Mouse (Mus musculus) E14TG2a.4 (cell line): Measurements from ENCODE around the gene Rbm47.

Source experiments
- H3K27me3 ChIP-seq: 2 replicates; pipeline ENCODE4 v1.6.1; 2014; ENCODE audit warnings: low read length, control low read depth; ENCODE audit not compliant: insufficient read depth
- H3K36me3 ChIP-seq: 2 replicates; pipeline ENCODE4 v1.6.1; 2014; ENCODE audit warnings: low read length, control low read depth; ENCODE audit not compliant: insufficient read depth
- H3K4me1 ChIP-seq: replicated peaks from 2 replicates; pipeline ENCODE4 v1.6.1; 2014; ENCODE audit warnings: low read depth, low read length, control low read depth
- H3K4me3 ChIP-seq: replicated peaks from 2 replicates; pipeline ENCODE4 v1.5.1; 2014; ENCODE audit warnings: mild to moderate bottlenecking, low read length
- H3K9me3 ChIP-seq: 2 replicates; pipeline ENCODE4 v1.6.1; 2014; ENCODE audit warnings: low read length, control low read depth
- CTCF ChIP-seq: conservative IDR thresholded peaks from 2 replicates; pipeline ENCODE4 v1.5.1; 2014; ENCODE audit warnings: low read length
- NANOG ChIP-seq: IDR thresholded peaks from 2 replicates; pipeline ENCODE4 v1.6.1; 2014; ENCODE audit warnings: borderline replicate concordance, low read length, mixed read lengths
- POU5F1 ChIP-seq: IDR thresholded peaks from 2 replicates; pipeline ENCODE4 v1.6.1; 2014; ENCODE audit warnings: low read length, borderline replicate concordance

Gene Rbm47

GRCm38 (mm10) chr5:66102821-66103220 lies 70.1 kb downstream of the Rbm47 start:
- H3K4me1 ChIP-seq, result no peaks in the 10 kb centered on the region
- no peaks in the 10 kb centered on the region for H3K9me3 ChIP-seq
- H3K36me3 ChIP-seq, result no peaks in the 10 kb centered on the region
- H3K27me3 ChIP-seq, result no peaks in the 10 kb centered on the region
- H3K4me3 ChIP-seq, result no peak overlapping the region
- no peak for TF ChIP-seq CTCF
- TF ChIP-seq POU5F1, result no peak
- no peak for TF ChIP-seq NANOG

DNA sequence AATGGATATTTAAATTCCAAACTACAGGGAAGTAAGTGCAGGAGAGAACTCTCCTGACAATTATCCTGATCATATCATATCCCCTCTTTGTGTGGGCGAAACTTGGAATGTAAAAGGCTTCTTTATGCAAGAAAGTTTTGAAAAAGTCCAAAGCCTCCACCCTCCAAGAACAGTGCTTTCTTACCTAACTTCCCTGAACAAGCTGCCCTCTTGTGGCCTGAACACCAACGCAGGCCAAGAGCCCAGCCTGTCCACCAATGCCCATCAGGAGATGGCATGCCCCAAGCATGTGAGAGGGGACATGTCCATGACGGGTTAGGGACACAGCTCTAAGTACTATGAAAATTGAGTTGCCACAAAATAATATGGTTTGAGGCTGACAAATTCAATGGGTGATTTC lies 71.3 kb downstream of the Rbm47 start:
- TF ChIP-seq POU5F1 (no peak), CTCF (no peak), NANOG (no peak)
- no peaks in the 10 kb centered on the region for H3K36me3 ChIP-seq
- H3K9me3 ChIP-seq, result no peaks in the 10 kb centered on the region
- no peaks in the 10 kb centered on the region for H3K27me3 ChIP-seq
- no peak overlapping the region for H3K4me3 ChIP-seq
- no peaks in the 10 kb centered on the region for H3K4me1 ChIP-seq

- no peaks in the 10 kb centered on the region for H3K27me3 ChIP-seq
- H3K9me3 ChIP-seq, result no peaks in the 10 kb centered on the region
- TF ChIP-seq CTCF, result no peak
- no peak for TF ChIP-seq NANOG
- no peak for TF ChIP-seq POU5F1
- H3K4me3 ChIP-seq, result no peak overlapping the region
- H3K36me3 ChIP-seq, result no peaks in the 10 kb centered on the region
- H3K4me1 ChIP-seq, result peaks cover under 1% of the 10 kb centered on the region; the same call in 1 of the 2 replicates
Observed at GRCm38 (mm10) chr5:66100322-66100721, 72.6 kb downstream of the Rbm47 start.

GRCm38 (mm10) chr5:66098094-66098871 lies 74.6 kb downstream of the Rbm47 start:
- Histone ChIP-seq H3K4me1 (peaks cover 12% of the 10 kb centered on the region), H3K4me3 (no peak overlapping the region), H3K36me3 (no peaks in the 10 kb centered on the region), H3K9me3 (no peaks in the 10 kb centered on the region), H3K27me3 (no peaks in the 10 kb centered on the region)
- TF ChIP-seq POU5F1, result no peak
- no peak for TF ChIP-seq NANOG
- no peak for TF ChIP-seq CTCF

- H3K27me3 ChIP-seq, result no peaks in the 10 kb centered on the region
- H3K4me1 ChIP-seq, result peaks cover 19% of the 10 kb centered on the region
- no peaks in the 10 kb centered on the region for H3K36me3 ChIP-seq
- no peak overlapping the region for H3K4me3 ChIP-seq
- H3K9me3 ChIP-seq, result no peaks in the 10 kb centered on the region
- TF ChIP-seq CTCF, result no peak
- TF ChIP-seq NANOG, result no peak
- TF ChIP-seq POU5F1, result no peak
Observed at GRCm38 (mm10) chr5:66096081-66096480, 76.8 kb downstream of the Rbm47 start.

DNA sequence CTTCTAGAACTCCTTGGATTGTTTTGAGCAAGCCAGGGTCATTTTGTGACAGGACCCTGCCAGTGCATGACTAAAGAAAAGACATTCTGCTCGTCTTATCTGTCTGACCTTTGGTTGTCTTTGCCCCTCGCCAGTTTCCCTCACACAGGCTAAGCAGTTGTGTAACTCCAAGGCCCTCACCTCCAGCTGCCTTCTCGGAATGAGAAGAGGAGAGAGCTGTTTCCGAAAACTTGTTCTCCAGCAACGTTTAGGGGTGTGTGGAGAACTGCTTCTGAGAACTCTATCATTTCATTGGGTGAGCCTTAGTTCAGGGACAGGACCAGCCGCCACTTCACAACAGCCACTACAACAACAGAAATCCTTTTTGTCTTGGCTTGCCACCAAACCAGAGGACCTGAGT lies 77.8 kb downstream of the Rbm47 start:
- peaks cover 19% of the 10 kb centered on the region for H3K4me1 ChIP-seq
- no peaks in the 10 kb centered on the region for H3K36me3 ChIP-seq
- TF ChIP-seq CTCF, result no peak
- TF ChIP-seq POU5F1, result no peak
- no peak for TF ChIP-seq NANOG
- no peaks in the 10 kb centered on the region for H3K27me3 ChIP-seq
- no peaks in the 10 kb centered on the region for H3K9me3 ChIP-seq
- no peak overlapping the region for H3K4me3 ChIP-seq

GRCm38 (mm10) chr5:66090037-66090436 lies 82.9 kb downstream of the Rbm47 start:
- Histone ChIP-seq H3K4me3 (no peak overlapping the region), H3K36me3 (no peaks in the 10 kb centered on the region), H3K9me3 (no peaks in the 10 kb centered on the region), H3K27me3 (no peaks in the 10 kb centered on the region), H3K4me1 (peaks cover 25% of the 10 kb centered on the region)
- no peak for TF ChIP-seq POU5F1
- TF ChIP-seq CTCF, result no peak
- TF ChIP-seq NANOG, result no peak

DNA sequence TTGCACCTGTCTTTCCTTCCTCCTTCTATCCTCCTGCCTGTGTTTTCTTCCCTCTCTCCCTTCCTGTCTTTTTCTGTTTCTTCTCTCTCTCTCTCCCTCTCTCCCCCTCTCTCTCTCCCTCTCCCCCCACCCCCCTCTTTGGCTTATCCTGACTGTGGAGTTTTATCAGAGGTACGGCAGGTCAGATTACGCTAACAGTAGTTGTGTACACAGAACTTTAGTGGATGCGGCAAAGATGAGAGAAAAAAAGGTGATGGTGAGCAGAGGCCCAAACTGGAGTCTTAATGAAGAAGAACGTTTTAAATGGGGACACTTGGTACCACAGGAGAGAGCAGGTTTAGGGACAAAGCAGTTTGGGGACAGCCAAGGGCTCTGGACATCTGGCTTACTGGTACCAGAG lies 83.3 kb downstream of the Rbm47 start:
- peaks cover 29% of the 10 kb centered on the region for H3K4me1 ChIP-seq

More for the DNA sequence above, 83.3 kb downstream of the Rbm47 start:
- TF ChIP-seq POU5F1, result no peak
- TF ChIP-seq CTCF, result no peak
- no peak for TF ChIP-seq NANOG
- H3K9me3 ChIP-seq, result no peaks in the 10 kb centered on the region
- no peak overlapping the region for H3K4me3 ChIP-seq
- no peaks in the 10 kb centered on the region for H3K36me3 ChIP-seq
- H3K27me3 ChIP-seq, result no peaks in the 10 kb centered on the region
